Mouse (Mus musculus) heart, postnatal 0 days (tissue): ENCODE data around the gene Klhl25.

Source experiments
- CTCF ChIP-seq: IDR thresholded peaks from 2 replicates; pipeline ENCODE4 v1.5.1; 2016; ENCODE audit warnings: antibody characterized with exemption, control low read depth, low read depth
- EP300 ChIP-seq: IDR thresholded peaks from 2 replicates; pipeline ENCODE4 v1.6.1; 2016; ENCODE audit warnings: antibody characterized with exemption, low read depth

DNA sequence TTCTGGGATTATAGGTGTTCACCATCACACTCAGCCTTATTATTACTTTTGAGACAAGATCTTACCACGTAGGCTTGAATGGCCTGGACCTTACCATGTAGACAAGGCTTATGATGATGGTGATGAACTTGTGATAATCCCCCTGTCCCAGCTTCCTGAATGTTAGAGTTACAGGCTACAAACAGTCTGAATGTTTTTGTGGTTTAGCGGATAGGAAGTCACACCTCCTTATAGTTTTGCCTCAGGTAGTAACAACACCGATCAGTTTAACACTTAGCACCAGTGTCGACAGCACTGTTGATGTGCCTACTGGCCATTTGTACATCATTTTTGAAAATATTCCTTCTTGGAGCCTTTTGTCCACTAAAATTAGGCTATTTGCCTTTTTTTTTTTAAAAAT lies 43.4 kb downstream of the Klhl25 start:
- TF ChIP-seq CTCF = no peak
- TF ChIP-seq EP300 = no peak
